Mouse (Mus musculus) hindbrain, embryonic 12.5 days (tissue): ENCODE measurements at regions not wholly inside any gene's neighbourhood (a gene's known extent, or its start where the extent isn't known, plus 50 kb on each side); places are given as distances from the start of the nearest gene placed in this dataset.
"Not testable (repeated sequence)": the region's sequence is repeated elsewhere in the genome, so short reads cannot be mapped to it uniquely, and the experiment has no call there.

Source experiments
- ATAC-seq: fragments of 200-750 bp; cut with Nextera tagmentation; 2 replicates; pipeline ENCODE4 v1.8.0; 2017; ENCODE audit warnings: moderate TSS enrichment; ENCODE audit not compliant: low FRiP score
- H3K27ac ChIP-seq: fragments of 300-500 bp; sonication (generic); 2 replicates; pipeline ENCODE4 v1.5.1; 2016; ENCODE audit warnings: mild to moderate bottlenecking
- H3K27me3 ChIP-seq: fragments of 300-500 bp; sonication (generic); 2 replicates; pipeline ENCODE4 v1.6.1; 2016; ENCODE audit warnings: mild to moderate bottlenecking
- H3K36me3 ChIP-seq: fragments of 300-500 bp; sonication (generic); 2 replicates; pipeline ENCODE4 v1.6.1; 2016; ENCODE audit warnings: mild to moderate bottlenecking
- H3K4me1 ChIP-seq: fragments of 300-500 bp; sonication (generic); 2 replicates; pipeline ENCODE4 v1.6.1; 2016
- H3K4me2 ChIP-seq: fragments of 300-500 bp; sonication (generic); replicated peaks from 2 replicates; pipeline ENCODE4 v1.6.1; 2016; ENCODE audit warnings: mild to moderate bottlenecking
- H3K4me3 ChIP-seq: fragments of 300-500 bp; sonication (generic); 2 replicates; pipeline ENCODE4 v1.5.1; 2016; ENCODE audit warnings: mild to moderate bottlenecking
- H3K9ac ChIP-seq: fragments of 300-500 bp; sonication (generic); 2 replicates; pipeline ENCODE4 v1.6.1; 2016; ENCODE audit warnings: mild to moderate bottlenecking, moderate library complexity
- H3K9me3 ChIP-seq: fragments of 300-500 bp; sonication (generic); replicated peaks from 2 replicates; pipeline ENCODE4 v1.6.1; 2016; ENCODE audit warnings: mild to moderate bottlenecking
- WGBS: fragments of 180-500 bp; shearing (Covaris S2); methylation state at CpG from one replicate; pipeline ENCODE4 v1.1.7; 2016; 5-methylcytosine and 5-hydroxymethylcytosine counted together

- Histone ChIP-seq H3K4me1 (no peaks in the 10 kb centered on the region), H3K27me3 (no peaks in the 10 kb centered on the region), H3K9me3 (no peaks in the 10 kb centered on the region), H3K4me3 (no peak overlapping the region), H3K36me3 (no peaks in the 10 kb centered on the region), H3K9ac (no peak overlapping the region), H3K4me2 (no peak overlapping the region), H3K27ac (no peak overlapping the region)
- WGBS, result 74% methylated on average over 5 of the region's 5 CpGs
- ATAC-seq, result no peak
Measured at GRCm38 (mm10) chr13:5107454-5107853, 498.5 kb upstream of the Akr1e1 start.

GRCm38 (mm10) chr13:5154911-5155310, 545.9 kb upstream of the Akr1e1 start:
- Histone ChIP-seq H3K36me3 (no peaks in the 10 kb centered on the region), H3K9ac (no peak overlapping the region), H3K4me2 (no peak overlapping the region), H3K27ac (no peak overlapping the region), H3K4me3 (no peak overlapping the region), H3K27me3 (no peaks in the 10 kb centered on the region), H3K9me3 (no peaks in the 10 kb centered on the region), H3K4me1 (no peaks in the 10 kb centered on the region)
- ATAC-seq, result no peak
- 94% methylated on average over 3 of the region's 3 CpGs for WGBS

- no peak overlapping the region for H3K27ac ChIP-seq
- H3K4me1 ChIP-seq, result no peaks in the 10 kb centered on the region
- ATAC-seq, result no peak
- H3K9ac ChIP-seq, result no peak overlapping the region
- H3K4me3 ChIP-seq, result no peak overlapping the region
- no peaks in the 10 kb centered on the region for H3K9me3 ChIP-seq
- WGBS, result 46% methylated on average over 5 of the region's 5 CpGs
- no peaks in the 10 kb centered on the region for H3K27me3 ChIP-seq
- no peaks in the 10 kb centered on the region for H3K36me3 ChIP-seq
- H3K4me2 ChIP-seq, result no peak overlapping the region
Measured at GRCm38 (mm10) chr13:5159765-5160684, 551.1 kb upstream of the Akr1e1 start.

GRCm38 (mm10) chr13:5166716-5167115, 557.7 kb upstream of the Akr1e1 start:
- Histone ChIP-seq H3K27me3 (no peaks in the 10 kb centered on the region), H3K9ac (no peak overlapping the region), H3K4me2 (no peak overlapping the region), H3K36me3 (no peaks in the 10 kb centered on the region), H3K4me3 (no peak overlapping the region), H3K27ac (no peak overlapping the region), H3K4me1 (no peaks in the 10 kb centered on the region), H3K9me3 (no peaks in the 10 kb centered on the region)
- no peak for ATAC-seq
- 85% methylated on average over 2 of the region's 2 CpGs for WGBS

- no peak for ATAC-seq
- H3K27me3 ChIP-seq, result no peaks in the 10 kb centered on the region
- no peaks in the 10 kb centered on the region for H3K36me3 ChIP-seq
- no peak overlapping the region for H3K27ac ChIP-seq
- H3K9ac ChIP-seq, result no peak overlapping the region
- no peak overlapping the region for H3K4me3 ChIP-seq
- H3K4me1 ChIP-seq, result no peaks in the 10 kb centered on the region
- no peaks in the 10 kb centered on the region for H3K9me3 ChIP-seq
- WGBS, result 55% methylated on average over 4 of the region's 4 CpGs
- H3K4me2 ChIP-seq, result no peak overlapping the region
Measured at GRCm38 (mm10) chr13:5178996-5179395, 570.0 kb upstream of the Akr1e1 start.

- Histone ChIP-seq H3K9ac (no peak overlapping the region), H3K4me1 (no peaks in the 10 kb centered on the region), H3K4me3 (no peak overlapping the region), H3K36me3 (no peaks in the 10 kb centered on the region), H3K27ac (no peak overlapping the region), H3K27me3 (no peaks in the 10 kb centered on the region), H3K9me3 (no peaks in the 10 kb centered on the region), H3K4me2 (no peak overlapping the region)
- 62% methylated on average over 2 of the region's 2 CpGs for WGBS
- no peak for ATAC-seq
Measured at GRCm38 (mm10) chr13:5179552-5179951, 570.6 kb upstream of the Akr1e1 start.

- not testable (repeated sequence) for H3K27me3 ChIP-seq, H3K4me1 ChIP-seq, H3K9me3 ChIP-seq, H3K27ac ChIP-seq, ATAC-seq, H3K4me2 ChIP-seq, H3K36me3 ChIP-seq, H3K9ac ChIP-seq, H3K4me3 ChIP-seq
- 32% methylated on average over 1 of the region's 1 CpGs for WGBS
Measured at GRCm38 (mm10) chr13:5185237-5185800, 576.3 kb upstream of the Akr1e1 start.

GRCm38 (mm10) chr13:5202736-5203135, 593.8 kb upstream of the Akr1e1 start:
- no peak overlapping the region for H3K27ac ChIP-seq
- H3K4me3 ChIP-seq, result no peak overlapping the region
- no peaks in the 10 kb centered on the region for H3K9me3 ChIP-seq
- no peak overlapping the region for H3K4me2 ChIP-seq
- H3K4me1 ChIP-seq, result no peaks in the 10 kb centered on the region
- no peak overlapping the region for H3K9ac ChIP-seq
- no peak for ATAC-seq
- H3K36me3 ChIP-seq, result no peaks in the 10 kb centered on the region
- no peaks in the 10 kb centered on the region for H3K27me3 ChIP-seq
- WGBS, result 70% methylated on average over 1 of the region's 1 CpGs

- Histone ChIP-seq H3K27ac (no peak overlapping the region), H3K4me2 (no peak overlapping the region), H3K36me3 (no peaks in the 10 kb centered on the region), H3K9ac (no peak overlapping the region), H3K4me3 (no peak overlapping the region), H3K27me3 (no peaks in the 10 kb centered on the region), H3K9me3 (no peaks in the 10 kb centered on the region), H3K4me1 (no peaks in the 10 kb centered on the region)
- no peak for ATAC-seq
- 73% methylated on average over 2 of the region's 2 CpGs for WGBS
Measured at GRCm38 (mm10) chr13:5204143-5204542, 595.2 kb upstream of the Akr1e1 start.

- Histone ChIP-seq H3K9ac (no peak overlapping the region), H3K36me3 (no peaks in the 10 kb centered on the region), H3K27ac (no peak overlapping the region), H3K4me3 (no peak overlapping the region), H3K9me3 (no peaks in the 10 kb centered on the region), H3K4me1 (no peaks in the 10 kb centered on the region), H3K27me3 (no peaks in the 10 kb centered on the region), H3K4me2 (no peak overlapping the region)
- WGBS, result 67% methylated on average over 1 of the region's 1 CpGs
- no peak for ATAC-seq
Measured at GRCm38 (mm10) chr13:5211659-5212058, 602.7 kb upstream of the Akr1e1 start.

GRCm38 (mm10) chr13:5229476-5229875, 620.5 kb upstream of the Akr1e1 start:
- WGBS, result 90% methylated on average over 3 of the region's 3 CpGs
- H3K4me3 ChIP-seq, result no peak overlapping the region
- H3K4me1 ChIP-seq, result no peaks in the 10 kb centered on the region
- no peaks in the 10 kb centered on the region for H3K36me3 ChIP-seq
- no peak overlapping the region for H3K27ac ChIP-seq
- no peak overlapping the region for H3K9ac ChIP-seq
- ATAC-seq, result no peak
- no peak overlapping the region for H3K4me2 ChIP-seq
- no peaks in the 10 kb centered on the region for H3K9me3 ChIP-seq
- no peaks in the 10 kb centered on the region for H3K27me3 ChIP-seq

GRCm38 (mm10) chr13:5234232-5234631, 625.3 kb upstream of the Akr1e1 start:
- Histone ChIP-seq H3K9ac (no peak overlapping the region), H3K27me3 (no peaks in the 10 kb centered on the region), H3K4me2 (no peak overlapping the region), H3K4me3 (no peak overlapping the region), H3K27ac (no peak overlapping the region), H3K4me1 (no peaks in the 10 kb centered on the region), H3K9me3 (no peaks in the 10 kb centered on the region), H3K36me3 (no peaks in the 10 kb centered on the region)
- no peak for ATAC-seq
- WGBS, result 73% methylated on average over 3 of the region's 3 CpGs

GRCm38 (mm10) chr13:5235391-5235790, 625.9 kb upstream of the Klf6 start:
- Histone ChIP-seq H3K4me2 (no peak overlapping the region), H3K9ac (no peak overlapping the region), H3K27me3 (no peaks in the 10 kb centered on the region), H3K9me3 (no peaks in the 10 kb centered on the region), H3K27ac (no peak overlapping the region), H3K4me1 (no peaks in the 10 kb centered on the region), H3K36me3 (no peaks in the 10 kb centered on the region), H3K4me3 (no peak overlapping the region)
- 97% methylated on average over 1 of the region's 1 CpGs for WGBS
- ATAC-seq, result no peak
